Mouse (Mus musculus) brain, embryonic 14.5 days (tissue): ENCODE measurements around the gene Usp26.

Experiments used
- CTCF ChIP-seq: fragments of 200-500 bp; IDR thresholded peaks from 2 replicates; pipeline ENCODE4 v1.5.1; 2012; ENCODE audit warnings: inconsistent platforms, mild to moderate bottlenecking, moderate library complexity, borderline replicate concordance; ENCODE audit not compliant: insufficient read depth, insufficient read length; ENCODE audit errors: extremely low read depth
- POLR2A ChIP-seq: fragments of 200-500 bp; IDR thresholded peaks from 2 replicates; pipeline ENCODE4 v1.6.1; 2012; ENCODE audit warnings: mild to moderate bottlenecking, inconsistent platforms, borderline replicate concordance; ENCODE audit not compliant: poor library complexity, insufficient read depth, insufficient read length, severe bottlenecking; ENCODE audit errors: extremely low read depth

DNA sequence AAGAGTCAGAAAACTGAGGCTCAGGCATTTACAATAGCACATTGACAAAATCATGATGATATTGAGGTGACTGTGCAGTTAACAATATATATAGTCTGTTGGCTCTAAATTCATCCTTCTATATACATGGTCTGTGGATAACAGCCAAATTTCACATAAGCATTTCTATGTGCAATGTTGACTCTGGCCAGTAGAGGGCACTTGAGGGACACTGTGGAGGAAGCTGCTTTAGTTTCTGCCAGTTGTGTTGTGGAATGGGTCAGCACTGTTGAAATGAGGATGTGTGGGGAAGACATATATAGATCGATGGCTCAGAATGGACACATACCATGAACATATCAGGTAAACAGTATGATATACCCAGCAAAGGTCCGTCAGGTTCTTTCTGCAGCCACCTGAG is 64.6 kb downstream of the Usp26 start:
- TF ChIP-seq CTCF: peak; percentile 71; the same call in 1 of the 2 replicates
- no peak for TF ChIP-seq POLR2A
